Mouse (Mus musculus) mature B cell (primary cell): ENCODE data around the gene Cyp2j7.
"Not testable (repeated sequence)": the region's sequence is repeated elsewhere in the genome, so short reads cannot be mapped to it uniquely, and the experiment has no call there.

Experiments used
- in situ Hi-C: fragments of 300-500 bp; cut with MboI; formaldehyde crosslinking; loops from 2 replicates; pipeline ENCODE4 v1.14.3; 2019

Gene Cyp2j7

DNA sequence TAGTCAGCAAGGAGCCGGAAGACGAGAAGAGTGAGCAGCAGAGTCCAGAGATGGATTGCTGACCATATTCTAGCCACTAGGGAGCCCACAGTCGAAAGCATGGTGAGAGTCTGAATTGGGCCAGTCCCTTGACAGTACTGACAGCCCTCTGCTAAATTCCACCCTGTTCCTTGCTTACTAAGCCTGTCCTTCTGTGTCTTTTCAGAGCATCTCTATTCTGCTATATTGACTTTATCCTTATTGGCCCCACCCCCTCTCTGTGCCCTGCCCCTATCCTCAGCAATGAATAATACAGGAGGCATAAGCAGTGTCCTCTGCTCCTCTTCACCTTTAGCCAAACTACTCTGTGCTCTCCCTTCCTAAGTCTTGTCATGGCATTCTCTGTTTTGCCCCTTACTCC lies at the start of gene Cyp2j7:
Gene Cyp2j7, minus strand, starts transcription at position 101 of the 400 bp plus-strand sequence.
- in situ Hi-C loops: no loop called here

DNA sequence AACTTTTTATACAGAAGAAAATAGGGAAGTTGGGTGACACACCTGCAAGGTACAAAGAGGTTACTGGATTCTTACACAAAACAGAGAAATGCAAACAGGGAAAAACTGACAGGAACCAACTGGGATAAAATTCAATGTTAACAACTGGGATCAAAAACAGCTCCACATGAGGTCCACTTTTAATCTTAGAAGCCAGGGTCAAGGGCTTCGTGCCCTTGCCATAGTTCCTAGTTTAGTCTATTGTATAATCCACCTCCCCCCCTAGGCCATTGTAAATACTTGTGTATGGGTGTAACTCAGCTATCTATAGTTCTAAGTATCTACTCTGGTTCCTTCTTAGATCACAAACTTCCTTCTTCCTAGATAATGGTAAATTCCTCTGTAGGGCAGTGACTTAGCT lies 40.4 kb upstream of the Cyp2j7 start:
- in situ Hi-C loops: not testable (repeated sequence)

DNA sequence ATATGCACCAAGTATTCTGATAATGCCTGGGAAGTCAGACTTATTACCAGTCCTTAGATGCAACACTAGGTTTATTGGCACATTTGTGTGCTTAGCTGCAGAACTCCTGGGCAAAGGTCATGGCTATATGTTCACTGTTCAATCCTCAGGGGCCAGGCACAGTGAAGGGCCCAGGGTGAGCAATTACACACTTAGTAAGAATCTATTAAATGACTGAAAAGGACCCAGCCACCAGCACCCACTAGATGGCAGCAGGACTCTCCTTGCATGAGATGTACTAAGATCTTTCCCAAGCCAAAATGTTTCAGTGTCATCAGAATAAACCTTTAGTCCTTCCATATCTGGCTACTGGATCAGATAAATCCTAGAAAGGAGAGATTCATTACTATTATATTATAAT lies 37.4 kb upstream of the Cyp2j7 start:
- in situ Hi-C loops: no loop called here

DNA sequence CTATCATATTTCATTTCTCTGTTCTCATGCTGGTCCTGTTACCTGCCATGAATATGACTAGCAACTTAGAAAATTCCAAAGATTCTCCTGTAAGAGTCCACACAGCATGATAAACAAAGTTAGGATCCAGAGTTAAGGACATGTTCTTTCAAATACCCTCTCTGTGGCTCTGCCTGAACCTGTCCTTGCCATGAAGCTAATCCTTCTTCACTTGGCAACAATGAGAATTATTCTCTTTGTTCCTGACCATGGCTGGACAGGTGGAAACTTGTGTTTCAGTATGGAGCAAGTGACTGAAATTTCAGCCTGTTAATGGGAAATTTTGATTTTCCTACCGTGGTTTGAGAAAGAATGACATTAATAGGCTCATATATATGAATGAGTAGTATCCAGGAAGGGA lies 39.8 kb downstream of the Cyp2j7 start:
- in situ Hi-C loops: no loop called here

DNA sequence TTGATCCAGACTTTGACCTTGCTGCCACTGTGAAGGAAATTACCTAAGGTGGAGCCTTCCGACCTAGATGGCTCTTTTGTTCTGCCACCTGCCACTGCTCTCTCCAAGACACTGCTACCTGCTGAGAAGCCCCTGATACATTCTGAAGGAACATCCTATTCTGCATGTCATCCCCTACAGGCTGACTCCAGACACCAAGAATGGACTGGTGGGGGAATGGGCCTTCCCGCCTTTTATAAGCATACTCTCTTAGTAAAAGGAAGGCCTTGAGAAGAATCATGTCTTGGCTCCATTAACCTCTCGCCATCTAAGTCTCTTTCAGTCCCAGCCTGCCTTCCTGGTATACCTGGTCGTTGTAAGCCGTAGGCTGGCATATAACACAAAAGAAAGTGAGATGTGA lies 47.1 kb downstream of the Cyp2j7 start:
- in situ Hi-C loops: not testable (repeated sequence)

DNA sequence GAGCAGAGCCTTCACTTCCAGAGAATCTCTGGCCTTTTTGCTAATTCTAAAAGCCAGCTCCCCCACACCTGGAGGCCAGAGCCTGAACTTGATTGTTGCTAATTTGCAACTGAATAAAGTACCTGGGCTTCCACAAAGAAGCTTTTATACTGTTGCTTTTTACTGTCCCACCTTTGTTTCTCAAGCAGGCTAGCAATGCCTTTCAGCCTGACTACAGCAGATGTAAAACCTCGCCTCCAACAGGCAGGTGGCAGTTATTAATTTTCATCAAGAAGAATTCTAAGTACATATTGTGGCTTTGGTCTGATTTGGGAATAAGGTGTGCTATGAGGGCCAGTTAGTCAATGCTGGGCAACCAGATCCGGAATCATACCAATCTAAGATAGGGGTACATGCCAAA lies 47.8 kb downstream of the Cyp2j7 start:
- in situ Hi-C loops: not testable (repeated sequence)

DNA sequence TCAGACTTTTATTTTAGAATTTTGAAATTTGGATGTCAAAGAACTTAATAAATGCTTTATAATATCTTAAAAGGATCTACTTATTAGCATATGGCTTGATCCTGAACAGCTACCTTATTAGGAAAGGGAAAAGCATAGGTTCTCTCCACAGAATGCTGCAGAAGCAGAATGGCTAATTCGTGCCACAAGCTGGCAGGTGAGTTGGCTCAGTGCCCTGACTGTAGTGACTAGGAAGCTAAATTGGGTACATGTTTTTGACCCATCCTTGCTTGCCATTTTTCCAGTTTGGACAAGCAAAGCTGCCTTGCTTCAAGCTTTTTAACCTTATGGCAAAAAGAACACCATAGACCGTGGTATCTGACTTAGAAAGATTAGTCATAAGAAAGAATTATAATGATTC lies 48.3 kb downstream of the Cyp2j7 start:
- in situ Hi-C loops: not testable (repeated sequence)

DNA sequence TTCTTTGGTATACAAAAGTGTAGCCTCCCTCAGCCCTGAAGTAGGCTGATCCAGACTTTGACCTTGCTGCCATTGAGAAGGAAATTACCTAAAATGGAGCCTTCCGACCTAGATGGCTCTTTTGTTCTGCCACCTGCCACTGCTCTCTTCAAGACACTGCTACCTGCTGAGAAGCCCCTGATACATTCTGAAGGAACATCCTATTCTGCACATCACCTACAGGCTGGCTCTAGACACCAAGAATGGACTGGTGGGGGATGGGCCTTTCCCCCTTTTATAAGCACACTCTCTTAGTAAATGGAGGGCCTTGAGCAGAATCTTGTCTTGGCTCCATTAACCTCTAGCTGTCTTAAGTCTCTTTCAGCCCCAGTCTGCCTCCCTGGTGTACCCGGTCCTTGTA lies 51.7 kb downstream of the Cyp2j7 start:
- in situ Hi-C loops: not testable (repeated sequence)

DNA sequence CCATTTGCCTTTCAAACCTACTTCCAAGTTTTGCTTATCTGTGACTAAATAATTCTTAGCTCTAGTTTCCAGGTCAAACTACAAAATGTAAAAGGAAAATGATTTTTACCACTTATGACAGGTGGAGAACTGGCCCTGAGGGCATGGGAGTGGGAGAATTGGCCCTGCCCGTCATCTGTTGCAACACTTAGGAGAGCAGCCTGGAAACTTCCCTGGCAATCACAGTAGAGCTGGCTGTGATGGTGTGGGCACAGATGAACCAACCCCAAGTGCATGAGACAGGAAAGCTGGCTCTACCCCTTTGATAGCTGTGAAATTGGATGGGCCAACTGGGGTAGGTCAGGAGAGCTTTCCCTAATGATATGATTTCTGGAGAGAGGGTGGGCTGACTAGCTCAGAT lies 73.6 kb downstream of the Cyp2j7 start:
- in situ Hi-C loops: no loop called here

DNA sequence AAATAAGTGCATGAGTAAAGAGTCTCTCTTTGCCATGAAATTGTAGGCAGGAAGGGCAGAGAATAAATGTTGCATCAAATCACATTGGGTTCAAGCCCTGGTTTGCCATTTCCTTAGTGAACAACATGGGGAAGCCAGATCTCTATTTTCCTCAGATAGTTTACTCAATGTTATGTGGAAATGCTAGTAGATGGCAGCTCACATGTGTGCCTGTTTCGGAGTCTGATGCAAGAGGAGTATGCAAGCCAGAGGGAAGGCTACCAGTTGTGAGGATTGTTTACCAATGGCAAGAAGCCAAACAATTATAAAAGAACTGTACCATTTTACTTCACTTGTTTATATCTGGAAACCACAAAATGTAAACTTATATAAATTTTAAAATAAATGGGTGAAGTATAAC lies 74.9 kb downstream of the Cyp2j7 start:
- in situ Hi-C loops: no loop called here
